Mouse (Mus musculus) CH12.LX (cell line): ENCODE results near the gene Hfe2. TPM values are rescaled to one million over a fixed set of nuclear protein-coding genes. Genes with fewer than 3 reads are reported as not detected.

Experiments
- DNase-seq: peaks from one replicate; pipeline ENCODE4 v3.0.0-alpha.2; 2013; ENCODE audit errors: extremely low read depth
- H3K27ac ChIP-seq: 2 replicates; pipeline ENCODE4 v1.5.1; 2012; ENCODE audit warnings: low read depth, mild to moderate bottlenecking, control low read depth, moderate library complexity; ENCODE audit not compliant: insufficient read depth
- H3K27me3 ChIP-seq: replicated peaks from 2 replicates; pipeline ENCODE3; 2012; ENCODE audit warnings: inconsistent platforms
- H3K36me3 ChIP-seq, 2 experiments: replicated peaks in 1 of 2; 2 replicates each; pipeline versions ENCODE3 to v1.6.1; 2012; ENCODE audit warnings: inconsistent platforms in 1 of 2, low read length in 1 of 2, mild to moderate bottlenecking in 1 of 2, mixed read lengths in 1 of 2, moderate library complexity in 1 of 2; ENCODE audit not compliant: control insufficient read depth in 1 of 2, insufficient read depth in 1 of 2
- H3K4me1 ChIP-seq, 2 experiments: 2 replicates each; pipeline ENCODE4 v1.6.1; 2012; ENCODE audit warnings: inconsistent platforms in 1 of 2, moderate library complexity in 1 of 2; ENCODE audit not compliant: insufficient read depth in 2 of 2, control insufficient read depth in 1 of 2
- H3K4me2 ChIP-seq: 2 replicates; pipeline ENCODE4 v1.6.1; 2012; ENCODE audit warnings: low read depth, mild to moderate bottlenecking, control low read depth; ENCODE audit not compliant: poor library complexity, insufficient read depth, severe bottlenecking
- H3K4me3 ChIP-seq, 3 experiments: fragments of 150-350 bp in 1 of 3; sonication (generic) in 1 of 3; replicated peaks in 1 of 3; 2 replicates each; pipeline versions ENCODE3 to v1.5.1; 2011 to 2012; ENCODE audit warnings: low read depth in 2 of 3, low read length in 2 of 3, mild to moderate bottlenecking in 2 of 3, moderate library complexity in 2 of 3, control low read depth in 1 of 3, improper control_type of control experiment in 1 of 3, inconsistent platforms in 1 of 3, mixed read lengths in 1 of 3; ENCODE audit not compliant: poor library complexity in 1 of 3
- H3K79me2 ChIP-seq: replicated peaks from 2 replicates; pipeline ENCODE4 v1.6.1; 2012; ENCODE audit warnings: mild to moderate bottlenecking, moderate library complexity; ENCODE audit not compliant: control insufficient read depth, poor library complexity, insufficient read depth, severe bottlenecking; ENCODE audit errors: extremely low read depth
- H3K9ac ChIP-seq: 2 replicates; pipeline ENCODE4 v1.6.1; 2012; ENCODE audit warnings: low read depth, mild to moderate bottlenecking, control low read depth, moderate library complexity; ENCODE audit not compliant: insufficient read depth
- H3K9me3 ChIP-seq: replicated peaks from 2 replicates; pipeline ENCODE3; 2012; ENCODE audit warnings: low read length, inconsistent platforms, mixed read lengths
- BHLHE40 ChIP-seq: IDR thresholded peaks from 2 replicates; pipeline ENCODE4 v1.6.1; 2011; ENCODE audit warnings: mild to moderate bottlenecking, low read depth, low read length, improper control_type of control experiment
- CHD1 ChIP-seq: IDR thresholded peaks from 2 replicates; pipeline ENCODE4 v1.6.1; 2012; ENCODE audit warnings: low read depth, low read length, improper control_type of control experiment, inconsistent platforms
- CHD2 ChIP-seq: IDR thresholded peaks from 2 replicates; pipeline ENCODE4 v1.6.1; 2011; ENCODE audit warnings: low read length, improper control_type of control experiment
- CTCF ChIP-seq, 2 experiments: IDR thresholded peaks in 1 of 2; conservative IDR thresholded peaks in 1 of 2; 2 replicates each; pipeline ENCODE4 v1.5.1; 2011 to 2012; ENCODE audit warnings: low read depth in 2 of 2, low read length in 2 of 2, improper control_type of control experiment in 1 of 2, inconsistent platforms in 1 of 2, mild to moderate bottlenecking in 1 of 2, moderate library complexity in 1 of 2
- E2F4 ChIP-seq: IDR thresholded peaks from 2 replicates; pipeline ENCODE4 v1.6.1; 2011; ENCODE audit warnings: low read depth, low read length, improper control_type of control experiment; ENCODE audit not compliant: insufficient replicate concordance
- HCFC1 ChIP-seq: IDR thresholded peaks from 2 replicates; pipeline ENCODE4 v1.6.1; 2012; ENCODE audit warnings: low read depth, mild to moderate bottlenecking, inconsistent platforms, low read length, improper control_type of control experiment
- IRF4 ChIP-seq: IDR thresholded peaks from 2 replicates; pipeline ENCODE4 v1.6.1; 2014; ENCODE audit warnings: low read depth, mild to moderate bottlenecking, inconsistent platforms, low read length, improper control_type of control experiment
- JUN ChIP-seq: IDR thresholded peaks from 2 replicates; pipeline ENCODE4 v1.6.1; 2011; ENCODE audit warnings: low read depth, mild to moderate bottlenecking, low read length, improper control_type of control experiment, moderate library complexity; ENCODE audit not compliant: insufficient read depth
- JUND ChIP-seq: conservative IDR thresholded peaks from 2 replicates; pipeline ENCODE4 v1.6.1; 2011; ENCODE audit warnings: low read depth, low read length, improper control_type of control experiment
- KAT2A ChIP-seq: IDR thresholded peaks from 2 replicates; pipeline ENCODE4 v1.6.1; 2012; ENCODE audit warnings: low read length, improper control_type of control experiment, inconsistent platforms; ENCODE audit not compliant: insufficient replicate concordance
- MAFK ChIP-seq: IDR thresholded peaks from 2 replicates; pipeline ENCODE4 v1.6.1; 2011; ENCODE audit warnings: low read length, improper control_type of control experiment; ENCODE audit not compliant: insufficient replicate concordance
- MAX ChIP-seq: IDR thresholded peaks from 2 replicates; pipeline ENCODE4 v1.6.1; 2011; ENCODE audit warnings: low read length, improper control_type of control experiment
- MAZ ChIP-seq: IDR thresholded peaks from 2 replicates; pipeline ENCODE4 v1.6.1; 2012; ENCODE audit warnings: low read depth, mild to moderate bottlenecking, inconsistent platforms, low read length, improper control_type of control experiment, moderate library complexity
- MXI1 ChIP-seq: IDR thresholded peaks from 2 replicates; pipeline ENCODE4 v1.6.1; 2011; ENCODE audit warnings: mild to moderate bottlenecking, low read depth, low read length, improper control_type of control experiment
- MYC ChIP-seq: IDR thresholded peaks from 2 replicates; pipeline ENCODE4 v1.6.1; 2011; ENCODE audit warnings: low read depth, mild to moderate bottlenecking, improper control_type of control experiment, low read length
- NELFE ChIP-seq: IDR thresholded peaks from 2 replicates; pipeline ENCODE4 v1.6.1; 2011; ENCODE audit warnings: low read depth, low read length, improper control_type of control experiment
- NRF1 ChIP-seq: IDR thresholded peaks from 2 replicates; pipeline ENCODE4 v1.6.1; 2014; ENCODE audit warnings: low read depth, mild to moderate bottlenecking, inconsistent platforms, low read length, improper control_type of control experiment, moderate library complexity
- PAX5 ChIP-seq: IDR thresholded peaks from 2 replicates; pipeline ENCODE4 v1.6.1; 2012; ENCODE audit warnings: low read length, inconsistent platforms, mixed read lengths
- POLR2A ChIP-seq: IDR thresholded peaks from 2 replicates; pipeline ENCODE4 v1.6.1; 2011; ENCODE audit warnings: low read depth, mild to moderate bottlenecking, improper control_type of control experiment, low read length
- POLR2AphosphoS2 ChIP-seq: IDR thresholded peaks from 2 replicates; pipeline ENCODE4 v1.6.1; 2011; ENCODE audit warnings: low read depth, low read length, improper control_type of control experiment
- RAD21 ChIP-seq: IDR thresholded peaks from 2 replicates; pipeline ENCODE4 v1.6.1; 2011; ENCODE audit warnings: low read depth, mild to moderate bottlenecking, low read length, improper control_type of control experiment, moderate library complexity
- RCOR1 ChIP-seq: conservative IDR thresholded peaks from 2 replicates; pipeline ENCODE4 v1.6.1; 2012; ENCODE audit warnings: low read depth, mild to moderate bottlenecking, inconsistent platforms, low read length, improper control_type of control experiment
- SIN3A ChIP-seq: IDR thresholded peaks from 2 replicates; pipeline ENCODE4 v1.6.1; 2012; ENCODE audit warnings: low read length, improper control_type of control experiment, inconsistent platforms
- TBP ChIP-seq: conservative IDR thresholded peaks from 2 replicates; pipeline ENCODE4 v1.6.1; 2011; ENCODE audit warnings: low read depth, low read length, improper control_type of control experiment
- UBTF ChIP-seq: IDR thresholded peaks from 2 replicates; pipeline ENCODE4 v1.6.1; 2012; ENCODE audit warnings: low read depth, mild to moderate bottlenecking, inconsistent platforms, low read length, improper control_type of control experiment, moderate library complexity
- USF1 ChIP-seq: IDR thresholded peaks from 2 replicates; pipeline ENCODE4 v1.6.1; 2014; ENCODE audit warnings: low read depth, mild to moderate bottlenecking, inconsistent platforms, low read length, improper control_type of control experiment
- USF2 ChIP-seq: conservative IDR thresholded peaks from 2 replicates; pipeline ENCODE4 v1.6.1; 2011; ENCODE audit warnings: low read depth, low read length, improper control_type of control experiment
- ZC3H11A ChIP-seq: IDR thresholded peaks from 2 replicates; pipeline ENCODE4 v1.6.1; 2012; ENCODE audit warnings: low read depth, mild to moderate bottlenecking, inconsistent platforms, low read length, improper control_type of control experiment
- ZMIZ1 ChIP-seq: IDR thresholded peaks from 2 replicates; pipeline ENCODE4 v1.6.1; 2012; ENCODE audit warnings: low read depth, mild to moderate bottlenecking, inconsistent platforms, low read length, improper control_type of control experiment
- ZNF384 ChIP-seq: IDR thresholded peaks from 2 replicates; pipeline ENCODE4 v1.6.1; 2012; ENCODE audit warnings: low read depth, low read length, improper control_type of control experiment, inconsistent platforms
- dilution Hi-C: fragments of 300-500 bp; cut with MboI; formaldehyde crosslinking; loops from 2 replicates; pipeline ENCODE4 v1.14.3; 2020; ENCODE audit warnings: low sequenced_read_pairs; ENCODE audit not compliant: extremely low pct_unique_long_range_greater_than_20kb, extremely low pct_ligation_motif_present
- in situ Hi-C: fragments of 300-500 bp; cut with MboI; formaldehyde crosslinking; loops from 3 replicates; pipeline ENCODE4 v1.14.3; 2019; ENCODE audit warnings: low sequenced_read_pairs, low pct_ligation_motif_present, low pct_unique_long_range_greater_than_20kb, mixed read lengths
- polyA plus RNA-seq: library from polyadenylated mRNA; unstranded; fragments of >175 nt; gene quantifications from 2 replicates; pipeline ENCODE4 v1.2.1, GENCODE M21; 2012; ENCODE audit warnings: low read depth; ENCODE audit not compliant: insufficient read length
- total RNA-seq, 2 experiments: library from RNA; depleted of rRNA; stranded (reverse); fragments of 300-350 nt in 1 of 2; fragments of >200 nt in 1 of 2; gene quantifications; 2 replicates each; pipeline ENCODE4 v1.2.3; 2012 to 2014

Gene Hfe2
- total and polyA plus RNA-seq, 3 experiments = not detected

- peak; percentile 48 for DNase-seq
- Histone ChIP-seq H3K4me2 (peak overlapping the region; percentile 67), H3K27me3 (no peaks in the 10 kb centered on the region), H3K36me3 (peaks cover 0 to 5% of the 10 kb centered on the region in 2 experiments), H3K79me2 (no peaks in the 10 kb centered on the region), H3K27ac (peak overlapping the region; percentile 89), H3K9ac (peak overlapping the region; percentile 95), H3K4me3 (peak overlapping the region; percentile 52 to 62 (median 56)), H3K9me3 (no peaks in the 10 kb centered on the region), H3K4me1 (peaks cover 13 to 52% of the 10 kb centered on the region in 2 experiments)
- dilution Hi-C loops = no loop called here
- in situ Hi-C loops = no loop called here
- TF ChIP-seq CHD1 (peak; percentile 44; the same call in 1 of the 2 replicates), ZNF384 (peak; percentile 81), MAZ (no peak), UBTF (0 out of 2 replicates have a peak, but pooled peaks have one; percentile 54), BHLHE40 (0 out of 2 replicates have a peak, but pooled peaks have one; percentile 18)
These were observed 51.2 kb downstream of the Hfe2 start for GRCm38 (mm10) chr3:96576005-96576658.

- peaks cover 0 to 6% of the 10 kb centered on the region in 2 experiments for H3K36me3 ChIP-seq
- no peaks in the 10 kb centered on the region for H3K79me2 ChIP-seq
- peaks cover 13 to 46% of the 10 kb centered on the region in 2 experiments for H3K4me1 ChIP-seq
- peak within 1 kb of the TSS; percentile 95 for H3K9ac ChIP-seq
- peak within 1 kb of the TSS; percentile 67 for H3K4me2 ChIP-seq
- no peaks in the 10 kb centered on the region for H3K9me3 ChIP-seq
- no peaks in the 10 kb centered on the region for H3K27me3 ChIP-seq
- peak within 1 kb of the TSS; percentile 52 to 62 (median 56) for H3K4me3 ChIP-seq
- DNase-seq = peak; percentile 97
- peak within 1 kb of the TSS; percentile 89 for H3K27ac ChIP-seq
- in situ Hi-C loops (no loop called here), dilution Hi-C loops (no loop called here)
- no peak for TF ChIP-seq SIN3A
- no peak for TF ChIP-seq BHLHE40
- no peak for TF ChIP-seq POLR2AphosphoS2
- peak; percentile 59 for TF ChIP-seq NELFE
- TF ChIP-seq E2F4 = no peak
- no peak for TF ChIP-seq MAFK
- TF ChIP-seq ZMIZ1 = no peak
- peak; percentile 92 for TF ChIP-seq JUND
- TF ChIP-seq POLR2A = peak; percentile 84
- no peak for TF ChIP-seq KAT2A
- TF ChIP-seq TBP = peak; percentile 81
- TF ChIP-seq MAX = peak; percentile 95
- peak; percentile 99 for TF ChIP-seq MXI1
- peak; percentile 98 for TF ChIP-seq JUN
- TF ChIP-seq ZNF384 = no peak
- no peak for TF ChIP-seq ZC3H11A
- TF ChIP-seq RAD21 = no peak
- TF ChIP-seq USF2 = no peak
- peak; percentile 72; the same call in 1 of the 2 replicates for TF ChIP-seq CHD2
- no peak for TF ChIP-seq CHD1
- TF ChIP-seq HCFC1 = no peak
- peak; percentile 51; the same call in 1 of the 2 replicates for TF ChIP-seq IRF4
- no peak for TF ChIP-seq NRF1
- TF ChIP-seq MYC = peak; percentile 86
- TF ChIP-seq RCOR1 = no peak
- TF ChIP-seq PAX5 = no peak
- TF ChIP-seq UBTF = no peak
- TF ChIP-seq USF1 = no peak
- no peak for TF ChIP-seq CTCF (conservative IDR thresholded peaks at IDR 0.05 in 1 of 2, IDR thresholded peaks at IDR 0.05 in 1 of 2; ENCODE audit: low read depth in 2 of 2, low read length in 2 of 2)
These were observed 51.9 kb downstream of the Hfe2 start, which contains the start of gene Gm16253 for GRCm38 (mm10) chr3:96576690-96577541. Gene Gm16253 (plus strand): TSS chr3:96576984.
